Mouse (Mus musculus): ENCODE data around the gene Cdk5r1. TPM values are rescaled to one million over a fixed set of nuclear protein-coding genes. Genes with fewer than 3 reads are reported as not detected.

The Cdk5r1 gene
- total and polyA plus RNA-seq, 3 experiments = 1.1 to 1.2 TPM; not detected in 1

- Histone ChIP-seq H3K9me3 (replicated peaks; ENCODE audit: insufficient read depth, low read length) (no peaks in the 10 kb centered on the region), H3K36me3 (ENCODE audit: control insufficient read depth in 1 of 2, insufficient read depth in 2 of 2, low read length in 2 of 2) (peaks cover 0 to 10% of the 10 kb centered on the region in 2 experiments; a peak in 2 of 4 replicates), H3K27ac (ENCODE audit: control insufficient read depth, low read depth, low read length) (no peak overlapping the region), H3K4me3 (ENCODE audit: control insufficient read depth in 1 of 2, insufficient read depth in 1 of 2, low read depth in 2 of 2, low read length in 2 of 2) (peak overlapping the region; percentile 68 to 73), H3K27me3 (ENCODE audit: control insufficient read depth in 1 of 2, insufficient read depth in 2 of 2, low read length in 2 of 2) (no peaks in the 10 kb centered on the region), H3K79me2 (ENCODE audit: control insufficient read depth, insufficient read depth, low read length, poor library complexity) (peaks cover 2% of the 10 kb centered on the region; the same call in 1 of the 2 replicates), H3K9ac (ENCODE audit: control insufficient read depth, low read depth, low read length, poor library complexity, severe bottlenecking) (peak overlapping the region; percentile 81), H3K4me1 (ENCODE audit: control insufficient read depth in 1 of 2, insufficient read depth in 2 of 2, low read length in 2 of 2) (peaks cover 0 to 17% of the 10 kb centered on the region in 2 experiments; a peak in 1 of 4 replicates)
- peak; percentile 43 for DNase-seq (ENCODE audit: low read depth, low spot score)
- TF ChIP-seq RAD21 (IDR thresholded peaks at IDR 0.05; ENCODE audit: low read depth, low read length) (no peak), MEF2A (IDR thresholded peaks at IDR 0.05; ENCODE audit: extremely low read depth, insufficient replicate concordance, low read depth, low read length, poor library complexity, severe bottlenecking) (no peak), USF1 (IDR thresholded peaks at IDR 0.05; ENCODE audit: low read depth, low read length) (no peak), USF2 (IDR thresholded peaks at IDR 0.05; ENCODE audit: borderline replicate concordance in 1 of 2, insufficient read depth in 1 of 2, low read depth in 1 of 2, low read length in 2 of 2) (no peak), TBP (IDR thresholded peaks at IDR 0.05; ENCODE audit: low read depth, low read length) (no peak), BHLHE40 (IDR thresholded peaks at IDR 0.05; ENCODE audit: borderline replicate concordance, low read depth, low read length) (no peak), SIN3A (IDR thresholded peaks at IDR 0.05; ENCODE audit: low read length) (no peak), MAFK (IDR thresholded peaks at IDR 0.05; ENCODE audit: borderline replicate concordance, low read depth, low read length) (no peak), ZC3H11A (IDR thresholded peaks at IDR 0.05; ENCODE audit: low read depth, low read length) (no peak)
These were observed 747 bp downstream of the Cdk5r1 start for GRCm38 (mm10) chr11:80477341-80478199.

GRCm38 (mm10) chr11:80478694-80479412 lies 2.0 kb downstream of the Cdk5r1 start:
- H3K4me1 ChIP-seq (ENCODE audit: control insufficient read depth in 1 of 2, insufficient read depth in 2 of 2, low read length in 2 of 2) = peaks cover 0 to 17% of the 10 kb centered on the region in 2 experiments; a peak in 1 of 4 replicates
- no peak overlapping the region for H3K27ac ChIP-seq (ENCODE audit: control insufficient read depth, low read depth, low read length)
- TF ChIP-seq E2F4 (IDR thresholded peaks at IDR 0.05; ENCODE audit: borderline replicate concordance, low read depth, low read length) (no peak), USF1 (IDR thresholded peaks at IDR 0.05; ENCODE audit: low read depth, low read length) (no peak), UBTF (IDR thresholded peaks at IDR 0.05; ENCODE audit: borderline replicate concordance, insufficient read depth, low read depth, low read length) (no peak), CTCF (IDR thresholded peaks at IDR 0.05 in 2 of 3, conservative IDR thresholded peaks at IDR 0.05 in 1 of 3; ENCODE audit: control insufficient read depth in 1 of 3, insufficient read depth in 1 of 3, low read depth in 2 of 3, low read length in 3 of 3, poor library complexity in 1 of 3, severe bottlenecking in 1 of 3) (no peak), USF2 (IDR thresholded peaks at IDR 0.05; ENCODE audit: borderline replicate concordance in 1 of 2, insufficient read depth in 1 of 2, low read depth in 1 of 2, low read length in 2 of 2) (no peak), ZC3H11A (IDR thresholded peaks at IDR 0.05; ENCODE audit: low read depth, low read length) (no peak), POLR2AphosphoS5 (IDR thresholded peaks at IDR 0.05; ENCODE audit: borderline replicate concordance, low read depth, low read length) (no peak)
- H3K36me3 ChIP-seq (ENCODE audit: control insufficient read depth in 1 of 2, insufficient read depth in 2 of 2, low read length in 2 of 2) = peaks cover 0 to 10% of the 10 kb centered on the region in 2 experiments; a peak in 2 of 4 replicates
- DNase-seq (ENCODE audit: low read depth, low spot score) = no peak
- H3K79me2 ChIP-seq (ENCODE audit: control insufficient read depth, insufficient read depth, low read length, poor library complexity) = peaks cover 2% of the 10 kb centered on the region; the same call in 1 of the 2 replicates
- H3K9ac ChIP-seq (ENCODE audit: control insufficient read depth, low read depth, low read length, poor library complexity, severe bottlenecking) = no peak overlapping the region
- H3K9me3 ChIP-seq (replicated peaks; ENCODE audit: insufficient read depth, low read length) = no peaks in the 10 kb centered on the region
- no peaks in the 10 kb centered on the region for H3K27me3 ChIP-seq (ENCODE audit: control insufficient read depth in 1 of 2, insufficient read depth in 2 of 2, low read length in 2 of 2)
- no peak overlapping the region for H3K4me3 ChIP-seq (ENCODE audit: control insufficient read depth in 1 of 2, insufficient read depth in 1 of 2, low read depth in 2 of 2, low read length in 2 of 2)

Measured in MEL (cell line).